ENCODE assay signal across 30 mouse cellular contexts in genomic region chr14:7951234-7951633, GRCm38 (mm10). TPM values are rescaled to one million over a fixed set of nuclear protein-coding genes. Genes with fewer than 3 reads are reported as not detected.
"Had no signal": no experiment of that assay in that cellular context is flagged by ENCODE, and none has a peak within 500 bp of the region (broad histone marks: within the 10 kb centered on the region; RNA-seq: fewer than 3 reads in every experiment).

No protein-coding gene starts in this region.

- DNase-seq: gastrocnemius, adult 2 months; gastrocnemius, postnatal 10 days; gastrocnemius, postnatal 25 days; heart, adult 18-20 months; heart, postnatal 10 days; heart, postnatal 4 days; kidney, adult 18-20 months; kidney, postnatal 10 days; kidney, postnatal 25 days; kidney, postnatal 4 days; liver had no signal

- H3K27ac ChIP-seq: gastrocnemius, adult 2 months; hindbrain, embryonic 10.5 days; hindbrain, embryonic 12.5 days; hindbrain, embryonic 14.5 days; kidney, embryonic 15.5 days; layer of hippocampus, adult 2 months; left cerebral cortex, adult 2 months; limb, embryonic 10.5 days; liver, embryonic 14.5 days had no signal

- H3K9me3 ChIP-seq: heart, embryonic 10.5 days; heart, embryonic 12.5 days; hindbrain, embryonic 10.5 days; hindbrain, embryonic 12.5 days; intestine, embryonic 15.5 days; kidney, embryonic 15.5 days; limb, embryonic 10.5 days; limb, embryonic 12.5 days had no signal

- H3K4me2 ChIP-seq: heart, embryonic 12.5 days; hindbrain, embryonic 12.5 days; hindbrain, embryonic 14.5 days; intestine, embryonic 15.5 days; kidney, embryonic 15.5 days; limb, embryonic 12.5 days; liver, embryonic 11.5 days had no signal

- H3K9ac ChIP-seq: heart, embryonic 12.5 days; hindbrain, embryonic 12.5 days; hindbrain, embryonic 14.5 days; intestine, embryonic 15.5 days; kidney, embryonic 15.5 days; limb, embryonic 12.5 days; liver, embryonic 14.5 days had no signal

- H3K27me3 ChIP-seq: heart, embryonic 12.5 days; hindbrain, embryonic 12.5 days; intestine, embryonic 15.5 days; kidney, embryonic 15.5 days; limb, embryonic 12.5 days had no signal

- ATAC-seq: hindbrain, embryonic 16.5 days; inflammation-experienced regulatory T-cells, adult 6 months; intestine, embryonic 15.5 days had no signal

- H3K4me3 ChIP-seq: gastrocnemius, adult 2 months; heart, embryonic 10.5 days; heart, embryonic 12.5 days; hindbrain, embryonic 10.5 days; hindbrain, embryonic 12.5 days; intestine, embryonic 15.5 days; kidney, embryonic 15.5 days; layer of hippocampus, adult 2 months; left cerebral cortex, adult 2 months; limb, embryonic 10.5 days; limb, embryonic 12.5 days had no signal

RNA-seq across cellular contexts. Expression of gene Gm45521, which starts 5.9 kb away (rescaled TPM):
- polyA plus RNA-seq: frontal cortex, adult 2 months; heart, embryonic 12.5 days; heart, embryonic 14.5 days; heart, embryonic 16.5 days; inflammation-experienced regulatory T-cells, adult 6 months; intestine, embryonic 15.5 days; kidney, embryonic 15.5 days; limb, embryonic 10.5 days; limb, embryonic 12.5 days; limb, embryonic 14.5 days; liver, embryonic 11.5 days; liver, embryonic 14.5 days had no signal

RNA-seq across cellular contexts. Expression of gene Dnase1l3, which starts 43.1 kb away (rescaled TPM):
- polyA plus RNA-seq: heart, embryonic 10.5 days; hindbrain, embryonic 12.5 days; limb, embryonic 10.5 days; limb, embryonic 12.5 days had no signal
